Mouse (Mus musculus): ENCODE data around the gene Atp8a2.
A peak's percentile ranks its signal among the peaks of the same experiment; 100 is the strongest.
"Not testable (repeated sequence)": the region's sequence is repeated elsewhere in the genome, so short reads cannot be mapped to it uniquely, and the experiment has no call there.

Atp8a2 gene

GRCm38 (mm10) chr14:59759196-59759839 lies 437.7 kb downstream of the Atp8a2 start:
- peak; percentile 2 to 17 for DNase-seq

GRCm38 (mm10) chr14:59752401-59752800 lies 444.6 kb downstream of the Atp8a2 start:
- DNase-seq, result no peak

DNA sequence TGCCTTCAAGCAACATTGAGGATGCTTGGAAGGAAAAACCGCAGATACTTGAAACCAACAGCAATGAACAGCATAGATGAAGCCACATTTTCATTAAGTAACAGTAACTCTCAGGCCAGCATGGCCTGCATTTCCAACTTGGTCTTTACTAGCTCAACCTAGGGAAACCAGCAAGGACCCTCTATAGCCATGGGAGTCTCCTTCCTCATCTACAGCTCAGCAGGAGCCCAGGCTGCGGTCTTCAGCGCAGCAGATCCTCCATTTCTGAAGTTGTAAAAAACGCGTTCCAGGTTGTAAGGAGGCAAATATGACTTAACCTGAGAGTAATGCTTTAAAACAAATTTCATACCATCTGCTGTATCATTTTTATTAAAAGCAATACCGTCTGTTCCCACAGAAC lies 447.0 kb downstream of the Atp8a2 start:
- DNase-seq, result no peak

DNA sequence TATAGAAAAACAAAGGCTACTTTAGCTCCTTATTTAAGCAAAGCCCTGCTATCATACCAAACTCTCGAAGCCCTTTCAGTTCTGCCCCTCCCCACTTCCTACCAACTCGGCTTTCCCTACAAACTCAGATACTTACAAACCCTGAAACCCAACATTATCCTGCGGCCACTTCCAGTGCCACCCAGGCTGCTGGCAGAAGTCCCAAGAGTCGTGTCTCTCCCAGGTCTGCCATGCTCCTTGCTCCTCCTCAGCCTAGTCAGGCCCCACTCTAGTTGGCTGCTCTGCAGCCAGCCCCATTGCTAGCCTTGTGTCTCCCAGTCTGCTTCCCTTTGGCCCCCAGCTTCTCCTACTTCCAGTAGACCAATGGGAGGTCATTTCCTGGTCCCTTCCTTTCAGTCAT lies 451.3 kb downstream of the Atp8a2 start:
- DNase-seq, result no peak

DNA sequence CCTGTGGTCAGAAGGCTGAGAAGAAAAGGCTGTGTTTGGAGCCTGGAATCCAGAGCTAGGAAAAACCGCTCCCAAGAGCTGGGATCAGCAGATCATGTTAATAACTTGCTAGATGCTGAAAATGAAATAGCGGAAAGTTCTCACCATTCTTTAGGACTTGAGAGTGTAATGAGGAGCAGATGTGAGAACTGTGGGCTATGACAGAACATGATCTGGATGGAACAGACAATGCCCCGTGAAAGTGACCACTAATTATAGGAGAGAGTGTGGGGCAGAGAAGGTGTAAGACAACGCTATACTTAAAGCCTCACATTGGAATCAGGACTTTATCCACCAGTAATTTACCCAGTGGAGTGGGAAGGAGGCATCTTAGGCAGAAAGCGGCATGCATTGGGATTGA lies 455.2 kb downstream of the Atp8a2 start:
- no peak for DNase-seq

DNA sequence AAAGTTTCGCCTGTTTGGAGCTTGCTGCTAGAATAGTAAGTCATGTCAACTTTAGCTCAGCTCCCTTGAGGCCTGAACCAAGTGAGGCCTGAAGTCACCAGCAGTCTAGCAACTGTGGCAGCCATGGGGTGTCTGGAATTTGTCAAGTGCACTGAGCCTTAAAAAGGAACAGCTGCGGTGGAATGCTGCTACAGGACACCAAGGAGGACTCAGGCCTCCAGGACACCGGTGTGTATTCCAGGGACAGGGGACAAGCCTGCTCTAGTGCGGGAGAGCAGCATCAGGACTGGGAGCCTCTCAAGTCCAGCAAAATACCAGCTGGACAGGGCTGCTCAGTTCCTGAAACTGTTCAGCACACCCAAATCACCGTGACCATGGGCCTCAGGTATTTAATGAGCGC lies 457.5 kb downstream of the Atp8a2 start:
- DNase-seq, result no peak

DNA sequence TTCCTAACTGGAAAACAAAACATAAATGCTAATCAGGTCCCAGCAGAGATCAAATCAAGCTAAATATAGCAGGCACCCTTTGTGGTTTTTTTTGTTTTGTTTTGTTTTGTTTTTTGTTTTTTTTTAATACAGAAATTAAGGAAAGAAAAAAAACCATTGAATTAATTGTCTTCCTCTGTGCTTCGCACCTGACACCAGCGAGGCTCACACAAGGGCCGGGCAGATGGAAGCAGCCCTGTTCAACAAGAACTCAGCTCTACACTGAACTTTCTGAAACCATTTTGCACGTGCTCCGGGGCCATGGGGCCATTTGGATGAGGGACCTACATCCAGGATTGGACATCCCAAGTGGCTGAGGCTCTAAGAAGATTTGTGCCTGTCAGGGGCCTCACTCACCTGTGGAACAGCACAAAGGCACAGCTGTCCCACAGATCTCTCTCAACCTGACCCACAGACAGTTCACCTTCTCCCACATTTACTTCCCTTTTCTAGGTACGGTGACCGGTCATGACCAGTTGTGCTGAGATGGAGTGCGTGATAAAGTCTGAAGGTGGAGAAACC lies 459.2 kb downstream of the Atp8a2 start:
- no peak for DNase-seq

- DNase-seq, result no peak
Observed at GRCm38 (mm10) chr14:59736861-59737700, 459.9 kb downstream of the Atp8a2 start.

DNA sequence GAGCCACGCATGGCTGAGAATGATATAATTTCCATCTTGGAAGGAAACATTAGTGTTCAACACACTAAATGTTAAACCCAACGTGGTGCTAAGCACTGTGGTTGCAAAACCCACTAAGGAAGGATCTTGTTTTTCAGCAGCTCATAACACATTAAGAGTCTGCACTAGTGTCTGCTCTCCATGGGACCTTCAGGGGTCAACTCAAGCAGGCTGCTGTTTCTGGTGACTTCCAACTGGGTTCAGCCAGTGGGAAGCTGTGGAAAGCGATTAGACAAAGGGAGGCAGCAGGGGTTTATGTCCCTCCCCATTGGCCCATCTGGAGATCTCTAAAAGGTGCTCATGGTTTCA lies 467.0 kb downstream of the Atp8a2 start:
- DNase-seq, result no peak

GRCm38 (mm10) chr14:59729298-59730042 lies 467.5 kb downstream of the Atp8a2 start:
- no peak for DNase-seq

DNA sequence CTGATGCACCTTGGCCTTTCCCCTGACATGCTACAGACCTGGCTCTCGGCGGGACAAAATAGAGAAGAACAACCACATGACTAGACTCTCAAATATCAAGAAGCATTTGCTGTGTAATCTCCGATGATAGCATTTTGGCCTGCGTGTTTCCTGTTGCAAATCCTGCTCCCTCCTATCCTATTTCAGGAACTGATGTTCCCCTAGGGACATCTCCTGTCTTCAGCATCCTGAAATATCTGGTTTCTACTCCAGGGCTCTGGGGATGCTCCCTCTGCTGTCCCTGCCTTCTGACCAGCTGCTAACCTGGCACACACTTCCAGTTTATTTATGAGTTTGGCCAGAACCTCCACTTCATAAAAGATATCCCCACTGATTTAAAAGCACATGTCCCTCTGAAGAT lies 470.0 kb downstream of the Atp8a2 start:
- DNase-seq, result peak in 1 of 2 experiments; percentile 19

DNA sequence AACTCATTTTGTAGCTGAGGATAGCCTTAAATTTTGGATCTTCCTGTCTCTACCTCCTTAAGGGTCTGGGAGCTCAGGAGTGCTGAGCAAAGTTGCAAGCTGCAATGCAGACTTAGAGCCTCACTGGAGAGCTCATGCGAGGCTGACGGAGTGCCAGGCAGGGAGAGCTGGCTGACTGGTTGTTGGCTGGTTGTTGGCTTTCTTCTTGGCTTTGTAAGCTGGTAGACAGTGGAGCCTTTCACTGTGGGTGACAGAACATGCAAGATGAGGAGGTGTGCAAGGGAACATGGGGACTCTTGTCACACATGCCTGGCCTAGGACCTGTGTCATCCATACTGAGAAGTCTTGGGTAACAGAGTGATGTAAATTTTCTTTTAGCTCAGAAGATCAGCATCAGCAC lies 473.8 kb downstream of the Atp8a2 start:
- DNase-seq, result no peak

DNA sequence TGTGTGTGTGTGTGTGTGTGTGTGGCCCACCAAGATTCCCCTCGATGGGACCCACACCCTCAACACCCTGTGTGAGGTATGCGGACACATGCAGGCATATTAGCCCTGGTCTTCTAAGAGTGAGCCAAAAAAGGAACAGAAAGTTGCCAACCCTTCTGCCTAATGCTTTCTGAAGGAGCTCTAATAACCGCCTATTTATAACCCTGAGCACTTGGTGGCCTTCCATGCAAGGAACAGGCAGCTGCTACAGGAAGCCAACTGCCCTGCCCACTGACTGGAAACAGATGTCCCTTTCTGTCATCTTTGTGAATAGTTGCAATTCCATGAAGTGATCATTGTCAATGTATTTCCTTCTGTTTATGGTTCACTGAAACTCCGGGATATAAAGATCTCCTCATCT lies 475.0 kb downstream of the Atp8a2 start:
- peak in 1 of 2 experiments; percentile 9 for DNase-seq

DNA sequence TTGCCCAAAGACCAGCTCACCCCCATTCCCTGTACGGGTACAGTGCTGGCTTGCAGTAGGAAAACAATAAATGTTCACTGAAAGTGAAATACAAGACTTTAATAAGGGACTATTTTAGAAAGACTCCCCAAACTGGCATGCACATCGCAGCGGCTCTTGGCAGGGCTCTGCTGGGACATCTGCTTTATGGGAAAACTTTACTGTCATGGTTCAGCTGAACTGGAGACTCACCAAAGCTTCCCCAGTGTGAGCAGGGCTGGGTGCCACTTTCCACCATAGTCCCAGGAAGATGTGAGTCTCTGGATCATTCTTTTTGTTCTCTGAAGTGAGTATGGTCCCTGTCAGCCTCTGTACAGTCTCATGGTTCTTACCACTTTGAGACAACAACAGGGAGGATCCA lies 475.6 kb downstream of the Atp8a2 start:
- DNase-seq, result no peak

DNA sequence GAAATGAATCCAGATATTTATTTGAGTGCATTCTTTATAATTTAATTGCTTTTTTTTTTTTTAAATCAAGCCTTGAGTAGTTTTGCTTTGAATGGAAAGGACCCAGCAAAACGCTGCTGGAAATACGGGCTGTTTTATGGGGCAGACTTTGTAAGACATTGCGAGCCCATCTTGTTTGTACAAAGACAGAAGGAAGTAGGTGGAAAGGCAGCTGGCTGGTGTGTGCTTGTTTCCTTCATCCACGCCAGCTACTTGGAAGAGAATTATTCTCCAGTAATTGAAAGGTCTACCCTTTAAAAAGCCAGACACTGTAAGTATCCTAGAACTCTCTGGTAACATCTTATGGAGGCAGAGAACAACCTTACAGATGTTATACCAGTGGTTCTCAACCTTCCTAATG lies 476.6 kb downstream of the Atp8a2 start:
- DNase-seq, result no peak

DNA sequence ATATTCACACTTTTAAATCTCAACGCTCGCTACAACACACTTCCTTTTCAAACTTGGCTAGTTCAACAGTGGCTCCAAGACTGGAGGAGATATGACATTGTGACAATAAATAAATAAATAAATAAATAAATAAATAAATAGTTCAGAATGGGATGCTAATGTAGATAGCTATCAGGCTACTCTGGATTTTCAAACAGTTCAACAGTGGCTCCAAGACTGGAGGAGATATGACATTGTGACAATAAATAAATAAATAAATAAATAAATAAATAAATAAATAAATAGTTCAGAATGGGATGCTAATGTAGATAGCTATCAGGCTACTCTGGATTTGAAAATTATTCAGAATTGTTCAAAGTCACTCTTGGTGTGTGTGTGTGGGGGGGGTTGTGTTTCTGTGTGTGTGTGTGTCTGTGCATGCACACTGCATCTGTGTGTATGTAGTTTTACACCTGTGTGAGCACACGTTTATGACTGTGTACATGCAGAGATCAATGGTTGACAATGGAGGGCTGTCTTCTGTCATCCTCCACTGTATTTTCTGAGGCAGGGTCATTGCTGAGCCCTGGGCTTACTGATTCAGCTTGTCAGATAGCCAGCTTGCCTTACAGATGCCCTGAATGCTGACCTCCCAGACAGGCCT lies 480.4 kb downstream of the Atp8a2 start:
- not testable (repeated sequence) for DNase-seq

DNA sequence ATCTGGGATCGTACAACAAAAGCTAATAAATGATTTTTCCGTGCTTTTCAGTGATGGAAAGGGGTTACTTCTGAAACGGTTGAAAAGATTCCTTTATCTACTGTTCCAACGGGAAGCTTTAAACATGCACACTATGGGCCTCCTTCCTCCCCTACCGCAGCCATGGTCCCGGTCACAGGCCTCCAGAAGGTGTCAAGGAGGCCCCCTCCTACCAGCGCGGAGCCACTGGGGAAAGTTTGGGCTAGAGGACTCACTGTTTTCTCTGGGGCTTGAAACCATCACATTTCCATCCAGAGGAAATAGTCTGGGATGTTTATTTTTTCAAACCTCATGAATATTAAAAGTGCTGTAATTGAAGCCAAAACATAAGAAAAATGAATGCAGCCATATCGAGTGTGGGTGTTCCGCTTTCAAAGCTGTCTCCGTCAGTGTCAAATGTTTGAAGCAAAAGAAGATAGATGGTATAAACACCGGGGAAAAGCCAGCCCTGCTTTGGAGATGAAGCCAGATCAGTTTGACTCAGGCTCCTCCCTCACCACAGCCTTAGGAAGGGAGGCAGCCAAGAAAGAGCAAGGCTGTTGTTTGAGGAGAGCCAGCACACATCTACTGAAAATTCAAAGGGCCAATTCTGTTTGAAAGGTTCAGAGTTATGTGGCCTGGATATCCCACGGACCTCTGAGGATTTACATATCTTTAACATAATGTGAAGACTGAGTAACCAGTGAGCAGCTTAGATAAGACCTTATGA lies 481.1 kb downstream of the Atp8a2 start:
- no peak for DNase-seq

- DNase-seq, result no peak
Observed at GRCm38 (mm10) chr14:59709505-59710335, 487.3 kb downstream of the Atp8a2 start.

DNA sequence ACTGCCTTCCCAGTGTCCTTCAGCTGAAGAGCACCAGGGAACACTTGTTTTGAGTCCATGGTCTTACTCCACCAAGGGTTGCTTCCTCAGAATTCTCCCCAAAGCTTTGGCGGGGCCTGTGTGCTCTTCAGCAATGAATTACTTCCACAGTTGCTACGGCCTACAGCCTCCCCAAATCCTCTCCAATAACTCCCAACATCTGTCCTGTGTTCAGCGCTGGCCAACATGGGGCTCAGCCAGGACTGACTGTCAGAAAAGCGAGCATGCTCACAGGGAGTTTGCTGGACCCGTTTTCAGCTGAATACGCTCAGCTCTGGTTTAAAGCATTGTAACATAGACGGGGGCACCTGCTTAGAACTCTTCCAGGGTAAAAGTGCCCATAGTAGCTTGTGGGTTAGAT lies 489.0 kb downstream of the Atp8a2 start:
- no peak for DNase-seq

DNA sequence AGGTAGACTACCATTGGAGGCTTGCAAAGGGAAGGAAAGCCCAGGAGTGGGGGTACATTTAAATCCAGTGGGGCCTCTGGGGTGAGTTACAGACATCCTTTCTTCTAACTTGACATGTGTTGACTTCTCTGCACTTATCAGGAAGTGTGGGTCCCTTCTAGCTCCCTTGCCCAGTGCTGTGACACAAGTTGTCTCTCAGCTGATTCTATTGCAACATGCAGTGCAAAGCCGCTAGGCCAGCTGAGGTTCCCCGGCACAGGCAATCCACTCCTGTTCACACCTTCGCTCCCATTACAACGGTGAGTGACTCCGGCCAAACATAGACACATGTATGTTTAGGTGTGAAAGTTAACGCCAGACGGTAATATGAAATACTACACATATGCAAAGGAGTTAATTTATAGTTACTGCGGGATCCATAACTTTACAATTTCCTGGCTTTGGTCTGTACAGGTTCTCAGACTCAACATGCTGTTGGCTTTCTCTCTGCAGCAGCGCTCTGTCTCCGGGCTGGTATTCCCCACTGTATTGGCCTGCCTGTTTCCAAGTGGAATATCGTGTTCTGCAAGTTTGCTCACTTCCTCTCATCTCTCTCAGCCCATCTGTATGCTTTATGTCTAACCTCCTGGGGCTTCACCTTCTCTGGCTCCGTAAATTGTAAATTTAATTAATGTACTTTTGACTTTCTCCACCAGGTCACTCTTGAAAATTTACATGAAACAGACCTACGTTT lies 491.5 kb downstream of the Atp8a2 start:
- no peak for DNase-seq

DNA sequence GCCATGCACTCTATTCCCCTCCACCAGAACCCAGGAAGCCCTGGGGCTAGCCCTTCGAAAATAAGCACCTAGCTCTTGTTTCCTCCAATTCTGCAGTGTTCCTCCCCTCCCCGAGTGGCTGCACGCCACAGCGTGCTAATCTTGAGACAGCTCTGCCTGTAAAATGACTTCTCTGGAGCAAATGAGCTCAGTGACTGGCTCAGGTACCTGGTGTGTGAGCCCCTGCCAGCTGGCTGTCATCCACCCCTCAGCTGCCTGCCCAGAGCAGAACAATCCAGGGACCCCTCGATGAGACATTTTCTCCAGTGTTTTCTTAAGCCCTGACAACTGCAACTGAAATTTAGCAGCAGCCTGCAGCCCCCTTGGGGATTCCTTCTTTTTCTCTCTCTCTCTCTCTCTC lies 495.5 kb downstream of the Atp8a2 start:
- no peak for DNase-seq

Data from kidney, postnatal 36 days (tissue).